Mouse (Mus musculus): ENCODE results near the gene Btbd11.

DNA sequence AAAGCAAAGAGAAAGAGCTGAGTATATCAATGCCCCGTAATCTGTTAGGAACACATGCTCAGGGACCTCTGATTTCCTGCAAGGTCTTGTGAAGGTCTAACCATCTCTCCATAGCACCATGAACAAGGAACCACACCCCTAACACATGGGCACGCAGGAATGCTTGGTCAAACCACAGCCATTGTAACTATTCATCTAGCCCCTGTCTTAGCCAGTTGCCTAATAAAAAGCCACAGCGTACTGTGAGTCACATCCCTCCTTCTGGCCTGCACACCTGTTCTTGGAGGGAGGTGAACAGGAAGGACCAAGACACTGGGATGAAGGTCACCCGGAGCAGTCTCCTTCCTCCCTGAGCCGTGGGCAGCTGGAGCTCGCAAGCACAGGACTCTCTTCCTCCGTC is 253.0 kb downstream of the Btbd11 start:
- TF ChIP-seq CTCF (IDR thresholded peaks at IDR 0.05; ENCODE audit: low read depth) (no peak), EP300 (IDR thresholded peaks at IDR 0.05; ENCODE audit: low read depth) (no peak)
